Mouse (Mus musculus): ENCODE measurements around the gene Ip6k1.

DNA sequence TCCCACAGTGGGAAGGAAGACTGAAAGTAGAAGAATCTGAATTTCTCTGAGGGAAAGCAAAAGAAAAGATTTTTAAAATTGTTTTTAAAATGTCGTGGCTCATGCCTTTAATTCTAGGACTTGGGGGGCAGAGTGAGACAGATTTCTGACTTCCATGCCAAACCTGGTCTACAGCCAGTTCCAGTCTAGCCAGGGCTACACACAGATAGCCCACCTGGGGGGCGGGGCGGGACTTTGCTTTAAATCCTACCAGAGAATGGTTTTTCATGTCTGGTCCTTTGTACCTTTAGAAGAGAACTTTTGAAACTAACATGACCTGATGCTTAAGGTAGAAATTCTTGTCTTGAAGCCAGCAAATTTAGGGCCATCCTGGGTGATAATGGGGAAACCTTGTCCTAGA, 20.9 kb downstream of the Ip6k1 start:
- TF ChIP-seq ZKSCAN1 (IDR thresholded peaks at IDR 0.05; ENCODE audit: low read depth, low read length), result no peak
- TF ChIP-seq CTCF (IDR thresholded peaks at IDR 0.05 in 2 of 3, conservative IDR thresholded peaks at IDR 0.05 in 1 of 3; ENCODE audit: control insufficient read depth in 1 of 3, insufficient read depth in 1 of 3, low read depth in 2 of 3, low read length in 3 of 3, poor library complexity in 1 of 3, severe bottlenecking in 1 of 3), result no peak
- TF ChIP-seq POLR2A (IDR thresholded peaks at IDR 0.05; ENCODE audit: control insufficient read depth in 1 of 2, insufficient read depth in 1 of 2, low read depth in 1 of 2, low read length in 2 of 2, poor library complexity in 1 of 2), result no peak
- no peak for TF ChIP-seq RCOR1 (IDR thresholded peaks at IDR 0.05; ENCODE audit: low read depth, low read length)

Measured in MEL (cell line).